Mouse (Mus musculus): ENCODE results near the gene Mtif3. TPM values are rescaled to one million over a fixed set of nuclear protein-coding genes. Genes with fewer than 3 reads are reported as not detected.
"Not testable (repeated sequence)": the region's sequence is repeated elsewhere in the genome, so short reads cannot be mapped to it uniquely, and the experiment has no call there.

The Mtif3 gene
- total RNA-seq, 2 experiments from 2014 or later = 19.2 to 21.6 TPM

GRCm38 (mm10) chr5:146955651-146956050 lies 7.9 kb downstream of the Mtif3 start:
- DNase-seq (ENCODE audit: low spot score in 2 of 2) = no peak

- DNase-seq (ENCODE audit: low spot score in 2 of 2) = no peak
Observed at GRCm38 (mm10) chr5:146954576-146954975, 9.0 kb downstream of the Mtif3 start.

GRCm38 (mm10) chr5:146948508-146949088 lies 15.0 kb downstream of the Mtif3 start, which contains the start of gene Gtf3a:
TSS of gene Gtf3a (plus strand) at chr5:146948657.
- peak; percentile 61 to 79 for DNase-seq (ENCODE audit: low spot score in 2 of 2)

- no peak for DNase-seq (ENCODE audit: low spot score in 2 of 2)
Observed at GRCm38 (mm10) chr5:146948041-146948507, 15.5 kb downstream of the Mtif3 start.

GRCm38 (mm10) chr5:146947497-146947896 lies 16.1 kb downstream of the Mtif3 start:
- DNase-seq (ENCODE audit: low spot score in 2 of 2) = no peak

- no peak for DNase-seq (ENCODE audit: low spot score in 2 of 2)
Observed at GRCm38 (mm10) chr5:146946682-146947081, 16.9 kb downstream of the Mtif3 start.

- DNase-seq (ENCODE audit: low spot score in 2 of 2) = no peak
Observed at GRCm38 (mm10) chr5:146944568-146944967, 19.0 kb downstream of the Mtif3 start.

- DNase-seq (ENCODE audit: low spot score in 2 of 2) = no peak
Observed at GRCm38 (mm10) chr5:146942965-146943364, 20.6 kb downstream of the Mtif3 start.

- not testable (repeated sequence) for DNase-seq (ENCODE audit: low spot score in 2 of 2)
Observed at GRCm38 (mm10) chr5:146941939-146942338, 21.7 kb downstream of the Mtif3 start.

- DNase-seq (ENCODE audit: low spot score in 2 of 2) = peak in 1 of 2 experiments; percentile 73
Observed at GRCm38 (mm10) chr5:146940219-146940618, 23.4 kb downstream of the Mtif3 start.

- no peak for DNase-seq (ENCODE audit: low spot score in 2 of 2)
Observed at GRCm38 (mm10) chr5:146939109-146939796, 24.3 kb downstream of the Mtif3 start.

- no peak for DNase-seq (ENCODE audit: low spot score in 2 of 2)
Observed at GRCm38 (mm10) chr5:146937541-146938503, 25.8 kb downstream of the Mtif3 start.

GRCm38 (mm10) chr5:146933466-146933865 lies 30.1 kb downstream of the Mtif3 start:
- no peak for DNase-seq (ENCODE audit: low spot score in 2 of 2)

- no peak for DNase-seq (ENCODE audit: low spot score in 2 of 2)
Observed at GRCm38 (mm10) chr5:146931904-146932553, 31.6 kb downstream of the Mtif3 start.

GRCm38 (mm10) chr5:146931422-146931821 lies 32.2 kb downstream of the Mtif3 start:
- DNase-seq (ENCODE audit: low spot score in 2 of 2) = no peak

GRCm38 (mm10) chr5:146926673-146927072 lies 36.9 kb downstream of the Mtif3 start:
- no peak for DNase-seq (ENCODE audit: low spot score in 2 of 2)

- no peak for DNase-seq (ENCODE audit: low spot score in 2 of 2)
Observed at GRCm38 (mm10) chr5:146923547-146923946, 40.1 kb downstream of the Mtif3 start.

- DNase-seq (ENCODE audit: low spot score in 2 of 2) = no peak
Observed at GRCm38 (mm10) chr5:146921224-146921623, 42.4 kb downstream of the Mtif3 start.

- no peak for DNase-seq (ENCODE audit: low spot score in 2 of 2)
Observed at GRCm38 (mm10) chr5:146920314-146921161, 43.1 kb downstream of the Mtif3 start.

- no peak for DNase-seq (ENCODE audit: low spot score in 2 of 2)
Observed at GRCm38 (mm10) chr5:146919874-146920273, 43.7 kb downstream of the Mtif3 start.
